Mouse (Mus musculus): ENCODE measurements around the gene Pole4. TPM values are rescaled to one million over a fixed set of nuclear protein-coding genes. Genes with fewer than 3 reads are reported as not detected.

The Pole4 gene
- polyA plus RNA-seq, 1 experiment from 2014 or later: 105 TPM

DNA sequence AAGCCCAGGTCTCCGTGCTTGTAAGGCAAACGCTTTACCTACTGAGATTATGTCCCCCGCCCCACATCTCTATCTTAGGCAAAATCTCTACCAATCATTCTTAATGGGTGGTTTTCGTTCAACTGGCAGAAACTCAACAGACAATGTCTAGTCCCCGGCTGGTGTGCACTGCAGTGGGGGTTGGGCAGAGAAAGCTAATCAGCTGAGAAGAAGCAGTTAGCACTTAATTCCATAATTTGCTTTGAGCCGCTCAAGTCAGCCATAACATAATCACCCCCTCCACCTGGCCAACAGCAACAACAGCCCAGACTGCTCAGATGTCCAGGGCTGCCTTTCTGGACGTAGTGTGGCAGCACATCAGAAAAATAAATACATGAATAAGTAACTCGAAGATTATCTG lies 100.4 kb downstream of the Pole4 start:
- H3K4me1 ChIP-seq: no peaks in the 10 kb centered on the region
- H3K27me3 ChIP-seq: no peaks in the 10 kb centered on the region
- no peaks in the 10 kb centered on the region for H3K36me3 ChIP-seq
- H3K9me3 ChIP-seq: no peaks in the 10 kb centered on the region
- no peak overlapping the region for H3K4me2 ChIP-seq (replicated peaks)
- WGBS: 50% methylated on average over 8 of the region's 8 CpGs
- no peak overlapping the region for H3K27ac ChIP-seq
- no peak overlapping the region for H3K4me3 ChIP-seq
- no peak overlapping the region for H3K9ac ChIP-seq
- no peak for ATAC-seq (ENCODE audit: insufficient number of reproducible peaks, insufficient read depth, low FRiP score, low TSS enrichment)

- ATAC-seq (ENCODE audit: insufficient number of reproducible peaks, insufficient read depth, low FRiP score, low TSS enrichment): no peak
- Histone ChIP-seq H3K4me3 (no peak overlapping the region), H3K9ac (no peak overlapping the region), H3K4me1 (no peaks in the 10 kb centered on the region), H3K9me3 (no peaks in the 10 kb centered on the region), H3K27ac (no peak overlapping the region), H3K36me3 (no peaks in the 10 kb centered on the region), H3K27me3 (no peaks in the 10 kb centered on the region), H3K4me2 (replicated peaks) (no peak overlapping the region)
- WGBS: 29% methylated on average over 2 of the region's 2 CpGs
Measured at GRCm38 (mm10) chr6:82603665-82604064, 101.5 kb downstream of the Pole4 start.

DNA sequence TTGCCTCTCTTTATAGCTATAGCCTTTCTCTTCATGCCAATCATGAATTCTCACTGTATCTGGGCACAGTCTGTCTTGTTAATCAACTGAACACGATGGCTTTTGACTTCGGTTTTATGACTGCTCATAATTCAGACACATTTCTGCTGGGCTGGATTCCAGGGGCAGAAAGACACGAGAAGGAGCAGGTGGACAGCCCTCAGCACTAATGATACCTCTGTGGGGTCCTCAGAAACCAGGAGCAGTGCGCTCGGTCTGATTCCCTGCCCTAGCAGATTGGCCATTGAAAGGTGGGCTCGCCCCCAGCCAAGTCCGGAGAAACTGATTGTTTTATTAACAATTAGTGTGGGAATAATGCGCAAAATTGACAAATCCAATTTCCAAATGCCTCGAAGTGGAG lies 101.9 kb downstream of the Pole4 start:
- no peak overlapping the region for H3K9ac ChIP-seq
- no peak for ATAC-seq (ENCODE audit: insufficient number of reproducible peaks, insufficient read depth, low FRiP score, low TSS enrichment)
- H3K27me3 ChIP-seq: no peaks in the 10 kb centered on the region
- WGBS: 83% methylated on average over 9 of the region's 9 CpGs
- H3K4me2 ChIP-seq (replicated peaks): no peak overlapping the region
- no peaks in the 10 kb centered on the region for H3K36me3 ChIP-seq
- H3K4me3 ChIP-seq: no peak overlapping the region
- no peaks in the 10 kb centered on the region for H3K9me3 ChIP-seq
- no peaks in the 10 kb centered on the region for H3K4me1 ChIP-seq
- no peak overlapping the region for H3K27ac ChIP-seq

DNA sequence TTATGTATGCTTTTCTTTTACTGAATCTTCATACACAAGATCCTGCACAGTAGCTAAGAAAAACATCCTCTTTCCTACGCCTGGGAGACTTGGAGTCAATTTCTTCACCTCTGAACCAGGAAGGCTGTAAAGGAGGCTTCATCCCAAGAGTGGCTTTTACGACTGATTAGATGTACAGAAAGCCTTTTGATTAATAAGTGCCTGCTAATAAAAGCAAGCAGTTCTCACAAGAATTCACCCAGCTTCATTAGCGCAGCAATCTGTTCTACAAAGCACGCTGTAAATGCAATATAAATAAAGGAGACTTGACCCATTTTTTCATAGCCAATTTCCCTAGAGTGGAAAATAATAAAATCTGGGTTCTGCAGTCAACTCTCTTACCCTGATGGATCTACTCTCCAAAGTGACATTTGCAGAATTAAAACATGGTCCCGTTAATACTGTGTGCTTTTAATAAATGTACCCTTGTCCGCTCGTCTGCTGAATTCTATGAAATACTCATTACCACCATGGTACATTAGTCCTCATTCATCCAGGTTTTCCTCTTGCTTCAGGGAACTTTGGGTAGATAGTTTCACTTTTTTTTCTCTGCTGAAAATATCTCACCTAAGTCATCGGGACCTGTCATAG lies 109.6 kb downstream of the Pole4 start:
- no peak for ATAC-seq (ENCODE audit: insufficient number of reproducible peaks, insufficient read depth, low FRiP score, low TSS enrichment)
- Histone ChIP-seq H3K27me3 (no peaks in the 10 kb centered on the region), H3K4me1 (no peaks in the 10 kb centered on the region), H3K9me3 (no peaks in the 10 kb centered on the region), H3K9ac (no peak overlapping the region), H3K36me3 (no peaks in the 10 kb centered on the region), H3K27ac (no peak overlapping the region), H3K4me3 (no peak overlapping the region), H3K4me2 (replicated peaks) (no peak overlapping the region)
- 80% methylated on average over 8 of the region's 8 CpGs for WGBS

- Histone ChIP-seq H3K4me1 (no peaks in the 10 kb centered on the region), H3K4me3 (no peak overlapping the region), H3K9me3 (no peaks in the 10 kb centered on the region), H3K9ac (no peak overlapping the region), H3K4me2 (replicated peaks) (no peak overlapping the region), H3K36me3 (no peaks in the 10 kb centered on the region), H3K27ac (no peak overlapping the region), H3K27me3 (no peaks in the 10 kb centered on the region)
- WGBS: 90% methylated on average over 7 of the region's 7 CpGs
- ATAC-seq (ENCODE audit: insufficient number of reproducible peaks, insufficient read depth, low FRiP score, low TSS enrichment): no peak
Measured at GRCm38 (mm10) chr6:82589387-82589786, 115.8 kb downstream of the Pole4 start.

DNA sequence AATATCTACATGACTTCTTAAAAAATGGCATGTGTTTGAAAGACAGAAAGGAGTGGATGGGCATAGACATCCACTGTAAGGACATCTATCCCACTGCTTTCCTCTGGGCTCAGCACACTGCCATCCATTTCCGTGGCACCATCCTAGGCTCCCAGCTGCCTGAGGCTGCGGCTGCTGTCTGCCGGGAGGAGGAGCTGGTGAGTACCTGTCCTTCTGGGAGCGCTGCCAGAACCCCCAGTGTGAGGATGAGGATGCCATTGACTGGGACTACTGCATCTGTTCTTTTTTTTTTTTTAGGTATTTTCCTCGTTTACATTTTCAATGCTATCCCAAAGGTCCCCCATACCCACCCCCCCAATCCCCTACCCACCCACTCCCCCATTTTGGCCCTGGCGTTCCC lies 119.8 kb downstream of the Pole4 start:
- Histone ChIP-seq H3K36me3 (no peaks in the 10 kb centered on the region), H3K27me3 (no peaks in the 10 kb centered on the region), H3K9me3 (no peaks in the 10 kb centered on the region), H3K4me1 (no peaks in the 10 kb centered on the region), H3K4me2 (replicated peaks) (no peak overlapping the region), H3K27ac (no peak overlapping the region), H3K4me3 (no peak overlapping the region), H3K9ac (no peak overlapping the region)
- 61% methylated on average over 6 of the region's 6 CpGs for WGBS
- no peak for ATAC-seq (ENCODE audit: insufficient number of reproducible peaks, insufficient read depth, low FRiP score, low TSS enrichment)

DNA sequence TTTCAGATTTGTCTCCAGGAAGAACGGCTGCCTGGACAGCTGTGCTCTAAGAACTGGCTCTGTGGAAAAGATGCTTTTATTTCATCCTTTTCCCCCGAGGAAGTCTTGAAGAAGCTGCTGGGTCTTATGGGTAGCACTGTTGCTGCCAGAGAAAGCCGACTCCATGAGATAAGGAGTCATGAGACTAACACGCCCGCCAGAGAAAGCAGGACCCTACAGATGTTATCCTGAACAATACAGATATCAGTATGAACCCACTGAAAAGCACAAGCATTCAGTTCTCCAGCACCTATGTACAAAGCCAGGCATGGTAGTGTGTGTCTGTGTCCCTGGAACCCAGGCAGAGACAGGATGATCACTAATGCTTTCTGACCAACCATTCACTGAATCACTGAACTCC lies 129.7 kb downstream of the Pole4 start:
- Histone ChIP-seq H3K27me3 (no peaks in the 10 kb centered on the region), H3K4me2 (replicated peaks) (no peak overlapping the region), H3K9ac (no peak overlapping the region), H3K4me3 (no peak overlapping the region), H3K4me1 (no peaks in the 10 kb centered on the region), H3K36me3 (no peaks in the 10 kb centered on the region), H3K9me3 (no peaks in the 10 kb centered on the region), H3K27ac (no peak overlapping the region)
- 86% methylated on average over 5 of the region's 5 CpGs for WGBS
- ATAC-seq (ENCODE audit: insufficient number of reproducible peaks, insufficient read depth, low FRiP score, low TSS enrichment): no peak

Other genes with a start within 250 kb of the Pole4 start
- 14.8 and 16.0 TPM in 2 replicates for gene Hk2, start 69.1 kb upstream of the Pole4 start, polyA plus RNA-seq (2016; fragmentation: Nextera tagmentation; extraction: Ambion mirVana)
- 7.0 and 7.7 TPM in 2 replicates for gene Sema4f, start 234.4 kb upstream of the Pole4 start, polyA plus RNA-seq (2016; fragmentation: Nextera tagmentation; extraction: Ambion mirVana)
- 0.31 TPM in 2 replicates for gene M1ap, start 241.5 kb upstream of the Pole4 start, polyA plus RNA-seq (2016; fragmentation: Nextera tagmentation; extraction: Ambion mirVana)